Mouse (Mus musculus) small intestine, adult 2 months (tissue): ENCODE results near the gene Rp9.

Experiments
- CTCF ChIP-seq: fragments of 200-500 bp; IDR thresholded peaks from 2 replicates; pipeline ENCODE4 v1.5.1; 2012; ENCODE audit warnings: low read depth, mild to moderate bottlenecking, control low read depth, inconsistent platforms, low read length, moderate library complexity, mixed read lengths; ENCODE audit not compliant: insufficient replicate concordance, insufficient read length; ENCODE audit errors: extremely low read depth
- POLR2A ChIP-seq: fragments of 200-500 bp; IDR thresholded peaks from 2 replicates; pipeline ENCODE4 v1.6.1; 2012; ENCODE audit warnings: low read depth, mild to moderate bottlenecking, control low read depth, inconsistent platforms, low read length, moderate library complexity

DNA sequence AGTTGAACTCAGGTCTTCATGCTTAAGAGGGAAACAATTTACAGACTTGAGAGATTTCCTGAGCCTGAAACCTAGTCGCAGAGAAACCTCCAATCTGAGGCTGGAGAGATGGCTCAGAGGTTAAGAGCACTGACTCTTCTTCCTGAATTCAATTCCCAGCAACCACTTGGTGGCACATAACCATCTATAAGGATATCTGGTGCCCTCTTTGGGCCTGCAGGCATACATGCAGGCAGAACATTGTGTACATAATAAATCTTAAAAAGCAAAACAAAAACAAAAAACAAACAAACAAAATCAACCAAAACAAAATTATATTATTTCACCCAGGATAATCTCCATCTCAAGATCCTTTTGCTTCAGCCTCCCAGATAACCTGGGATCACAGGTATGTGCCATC lies 30.7 kb downstream of the Rp9 start:
- TF ChIP-seq POLR2A, result no peak
- no peak for TF ChIP-seq CTCF
